Mouse (Mus musculus): ENCODE results near the gene Kcnn1. TPM values are rescaled to one million over a fixed set of nuclear protein-coding genes. Genes with fewer than 3 reads are reported as not detected.

The Kcnn1 gene
- polyA plus RNA-seq, 1 experiment = 6.4 TPM

DNA sequence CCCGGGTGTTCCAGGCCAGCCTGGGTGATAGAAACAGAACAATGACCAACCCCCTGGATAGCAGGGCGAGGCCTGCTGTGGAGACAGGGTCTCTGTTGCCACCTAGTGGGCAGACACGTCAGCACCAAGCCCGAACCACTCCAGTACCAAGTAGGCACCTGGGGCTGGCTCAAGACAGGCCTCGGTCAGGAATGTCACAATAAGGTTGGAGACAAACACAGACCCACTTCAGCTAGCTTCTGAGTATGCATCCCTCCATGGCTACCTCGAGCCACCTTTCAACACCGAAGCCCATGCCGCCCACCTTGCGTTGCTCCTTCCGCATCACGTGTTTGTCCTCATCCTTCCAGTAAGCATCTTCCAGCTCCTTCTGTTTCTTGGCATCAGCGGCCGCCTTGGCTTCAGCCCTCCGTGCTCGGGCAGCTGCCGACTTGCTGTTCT lies 6.6 kb upstream of the Kcnn1 start:
- TF ChIP-seq POLR2A (IDR thresholded peaks at IDR 0.05; ENCODE audit: control insufficient read depth, extremely low read depth, insufficient read depth, low read length, poor library complexity) (no peak), CTCF (IDR thresholded peaks at IDR 0.05; ENCODE audit: borderline replicate concordance, control insufficient read depth, extremely low read depth, insufficient read depth, low read length, poor library complexity) (peak; percentile 87)
- Histone ChIP-seq H3K4me3 (ENCODE audit: control insufficient read depth, insufficient read depth, low read length) (no peak overlapping the region), H3K36me3 (ENCODE audit: control insufficient read depth, insufficient read depth, low read length) (no peaks in the 10 kb centered on the region), H3K4me1 (replicated peaks; ENCODE audit: control insufficient read depth, insufficient read depth, low read length) (peaks cover 32% of the 10 kb centered on the region), H3K27ac (ENCODE audit: control insufficient read depth, insufficient read depth, low read length) (no peak overlapping the region), H3K27me3 (ENCODE audit: control insufficient read depth, insufficient read depth, low read length) (peaks cover 4% of the 10 kb centered on the region; the same call in 1 of the 2 replicates)
- peak; percentile 75 for DNase-seq
- WGBS = 61% methylated on average over 16 of the region's 16 CpGs

DNA sequence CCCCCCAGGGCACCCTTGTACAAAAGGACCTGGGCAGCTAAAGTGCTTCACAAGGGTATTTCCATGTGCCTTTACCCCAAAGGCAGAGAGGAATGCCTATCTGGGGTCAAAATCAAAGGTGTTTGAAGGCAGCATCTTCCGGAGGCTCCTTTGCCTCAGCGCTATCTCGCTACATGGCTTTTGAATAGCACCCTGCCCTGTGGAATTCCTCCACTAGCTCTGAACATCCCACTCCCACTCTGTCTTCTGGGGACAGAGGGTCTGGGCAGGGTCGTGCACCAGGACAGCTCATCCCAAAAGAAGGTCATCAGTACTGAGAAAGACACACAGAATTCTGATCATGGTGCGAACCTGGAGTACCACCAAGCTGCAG lies 6.1 kb upstream of the Kcnn1 start:
- 46% methylated on average over 5 of the region's 5 CpGs for WGBS
- no peaks in the 10 kb centered on the region for H3K36me3 ChIP-seq (ENCODE audit: control insufficient read depth, insufficient read depth, low read length)
- TF ChIP-seq POLR2A (IDR thresholded peaks at IDR 0.05; ENCODE audit: control insufficient read depth, extremely low read depth, insufficient read depth, low read length, poor library complexity) (no peak), CTCF (IDR thresholded peaks at IDR 0.05; ENCODE audit: borderline replicate concordance, control insufficient read depth, extremely low read depth, insufficient read depth, low read length, poor library complexity) (no peak)
- peaks cover 36% of the 10 kb centered on the region for H3K4me1 ChIP-seq (replicated peaks; ENCODE audit: control insufficient read depth, insufficient read depth, low read length)
- H3K27ac ChIP-seq (ENCODE audit: control insufficient read depth, insufficient read depth, low read length) = no peak overlapping the region
- H3K27me3 ChIP-seq (ENCODE audit: control insufficient read depth, insufficient read depth, low read length) = peaks cover 8% of the 10 kb centered on the region
- no peak overlapping the region for H3K4me3 ChIP-seq (ENCODE audit: control insufficient read depth, insufficient read depth, low read length)
- DNase-seq = no peak

DNA sequence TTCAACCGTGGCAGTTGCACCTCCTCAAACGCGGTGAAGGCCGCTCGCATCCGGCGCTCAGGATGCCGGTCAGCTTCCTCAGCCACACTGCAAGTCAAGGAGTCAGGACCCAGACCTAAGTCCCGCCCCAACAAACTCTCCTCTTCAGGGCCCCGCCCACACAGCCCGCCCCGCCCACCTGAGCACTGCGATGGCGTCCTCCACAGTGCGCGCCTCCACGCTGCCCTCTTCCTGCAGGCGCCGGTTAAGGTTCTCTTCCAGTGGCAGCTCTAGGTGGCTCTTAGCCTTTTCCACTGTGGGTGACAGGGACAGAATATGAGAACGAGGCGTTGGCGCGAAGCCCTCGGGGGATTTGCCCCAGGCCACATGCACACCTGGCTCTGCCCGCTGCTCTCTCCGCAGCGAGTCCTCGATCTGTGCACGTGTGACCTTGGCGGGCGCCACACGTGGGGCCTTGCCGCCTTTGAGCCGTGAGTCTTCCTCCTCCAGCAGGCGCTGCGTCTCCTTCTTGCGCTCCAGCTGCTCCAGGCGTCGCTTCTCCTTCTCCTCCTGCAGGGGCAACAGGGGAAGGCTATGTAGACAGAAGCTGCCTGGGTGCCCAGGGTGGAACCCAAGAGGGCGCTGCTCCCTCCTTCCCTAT lies 5.6 kb upstream of the Kcnn1 start:
- WGBS = 24% methylated on average over 40 of the region's 40 CpGs
- H3K4me1 ChIP-seq (replicated peaks; ENCODE audit: control insufficient read depth, insufficient read depth, low read length) = peaks cover 41% of the 10 kb centered on the region
- H3K4me3 ChIP-seq (ENCODE audit: control insufficient read depth, insufficient read depth, low read length) = no peak overlapping the region
- peak; percentile 73 for DNase-seq
- TF ChIP-seq CTCF (IDR thresholded peaks at IDR 0.05; ENCODE audit: borderline replicate concordance, control insufficient read depth, extremely low read depth, insufficient read depth, low read length, poor library complexity) (no peak), POLR2A (IDR thresholded peaks at IDR 0.05; ENCODE audit: control insufficient read depth, extremely low read depth, insufficient read depth, low read length, poor library complexity) (no peak)
- no peak overlapping the region for H3K27ac ChIP-seq (ENCODE audit: control insufficient read depth, insufficient read depth, low read length)
- H3K36me3 ChIP-seq (ENCODE audit: control insufficient read depth, insufficient read depth, low read length) = no peaks in the 10 kb centered on the region
- H3K27me3 ChIP-seq (ENCODE audit: control insufficient read depth, insufficient read depth, low read length) = peaks cover 12% of the 10 kb centered on the region

DNA sequence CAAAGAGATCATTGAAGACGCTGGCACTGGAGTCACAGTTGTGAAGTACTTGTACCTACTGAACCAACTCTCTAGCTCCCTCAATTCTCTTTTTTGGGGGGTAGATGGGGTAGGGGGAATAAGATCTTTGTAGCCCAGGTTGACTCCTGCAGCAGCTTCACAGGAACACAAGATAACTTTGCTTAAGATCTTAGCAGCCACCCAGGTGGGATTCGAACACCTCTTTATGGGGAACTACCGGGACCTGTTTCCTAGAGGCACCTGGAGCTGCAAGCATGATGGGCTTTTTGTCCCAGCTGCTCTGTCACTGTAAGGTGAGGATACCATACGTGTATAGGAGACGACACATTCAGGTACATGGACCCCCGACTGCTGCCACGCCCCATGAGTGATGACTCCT lies 3.5 kb upstream of the Kcnn1 start:
- no peak for DNase-seq
- WGBS = 89% methylated on average over 7 of the region's 7 CpGs
- no peak for TF ChIP-seq CTCF (IDR thresholded peaks at IDR 0.05; ENCODE audit: borderline replicate concordance, control insufficient read depth, extremely low read depth, insufficient read depth, low read length, poor library complexity)
- no peak for TF ChIP-seq POLR2A (IDR thresholded peaks at IDR 0.05; ENCODE audit: control insufficient read depth, extremely low read depth, insufficient read depth, low read length, poor library complexity)
- no peaks in the 10 kb centered on the region for H3K36me3 ChIP-seq (ENCODE audit: control insufficient read depth, insufficient read depth, low read length)
- no peak overlapping the region for H3K4me3 ChIP-seq (ENCODE audit: control insufficient read depth, insufficient read depth, low read length)
- peaks cover 26% of the 10 kb centered on the region for H3K27me3 ChIP-seq (ENCODE audit: control insufficient read depth, insufficient read depth, low read length)
- no peak overlapping the region for H3K27ac ChIP-seq (ENCODE audit: control insufficient read depth, insufficient read depth, low read length)
- peaks cover 44% of the 10 kb centered on the region for H3K4me1 ChIP-seq (replicated peaks; ENCODE audit: control insufficient read depth, insufficient read depth, low read length)

DNA sequence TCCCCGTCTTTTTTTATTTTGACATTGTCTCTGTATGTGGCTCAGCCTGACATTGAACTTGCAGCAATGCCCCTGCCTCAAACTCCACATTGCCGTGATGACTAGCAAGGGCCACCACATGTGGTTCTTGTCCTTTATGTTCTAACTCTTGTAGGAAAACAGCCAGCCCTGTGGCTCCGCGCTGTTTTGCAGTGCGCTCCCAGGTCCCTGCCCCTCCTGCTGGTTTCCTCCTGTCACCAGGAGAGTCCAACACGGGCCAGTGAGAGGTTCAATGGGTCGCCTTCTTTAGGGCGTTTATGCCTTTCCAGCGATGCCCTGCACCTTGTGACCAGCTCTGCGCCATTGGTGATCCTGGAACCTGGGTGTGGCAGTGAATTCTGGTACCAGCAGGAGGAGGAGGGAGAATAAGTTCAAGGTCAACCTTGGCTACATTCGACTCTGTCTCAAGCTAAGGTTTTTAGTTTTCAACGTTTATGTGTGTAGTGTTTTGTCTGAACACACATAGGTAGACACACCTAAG lies 3.0 kb upstream of the Kcnn1 start:
- Histone ChIP-seq H3K4me3 (ENCODE audit: control insufficient read depth, insufficient read depth, low read length) (peak overlapping the region; percentile 14), H3K27ac (ENCODE audit: control insufficient read depth, insufficient read depth, low read length) (no peak overlapping the region), H3K27me3 (ENCODE audit: control insufficient read depth, insufficient read depth, low read length) (peaks cover 26% of the 10 kb centered on the region), H3K4me1 (replicated peaks; ENCODE audit: control insufficient read depth, insufficient read depth, low read length) (peaks cover 44% of the 10 kb centered on the region), H3K36me3 (ENCODE audit: control insufficient read depth, insufficient read depth, low read length) (no peaks in the 10 kb centered on the region)
- no peak for TF ChIP-seq CTCF (IDR thresholded peaks at IDR 0.05; ENCODE audit: borderline replicate concordance, control insufficient read depth, extremely low read depth, insufficient read depth, low read length, poor library complexity)
- TF ChIP-seq POLR2A (IDR thresholded peaks at IDR 0.05; ENCODE audit: control insufficient read depth, extremely low read depth, insufficient read depth, low read length, poor library complexity) = no peak
- no peak for DNase-seq
- WGBS = 15% methylated on average over 12 of the region's 12 CpGs

DNA sequence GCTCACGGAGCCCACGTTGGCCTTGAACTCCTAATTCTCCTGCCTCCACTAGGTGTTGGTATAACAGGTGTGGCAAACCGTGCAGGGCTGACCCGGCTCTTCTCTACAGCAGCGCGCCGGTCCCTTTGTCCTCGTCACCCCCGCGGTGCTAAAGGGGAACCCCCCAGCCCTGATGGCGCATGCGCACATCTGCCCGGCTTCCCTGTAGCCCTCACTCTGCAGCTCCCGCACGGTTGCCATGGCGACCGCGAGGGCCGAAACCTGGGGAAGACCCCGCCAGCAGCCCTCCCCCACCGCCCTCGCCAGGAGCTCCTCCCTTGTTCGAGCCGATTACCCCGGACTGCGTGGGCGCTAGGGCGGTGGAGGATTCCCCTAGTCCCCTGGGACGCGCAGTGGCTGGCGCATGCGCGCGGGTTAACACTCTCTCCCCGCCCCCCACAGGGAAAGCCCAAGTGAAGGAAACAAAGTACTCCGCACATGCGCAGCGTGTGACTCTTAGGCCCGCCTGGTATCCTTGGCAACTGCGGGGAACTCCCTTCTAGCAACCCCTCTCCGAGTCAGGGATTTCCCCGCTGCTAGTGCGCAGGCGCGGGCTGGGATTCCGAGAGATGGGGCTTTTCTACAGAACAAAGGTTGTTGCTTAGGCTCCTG lies 2.4 kb upstream of the Kcnn1 start:
- peaks cover 26% of the 10 kb centered on the region for H3K27me3 ChIP-seq (ENCODE audit: control insufficient read depth, insufficient read depth, low read length)
- DNase-seq = peak; percentile 100
- TF ChIP-seq POLR2A (IDR thresholded peaks at IDR 0.05; ENCODE audit: control insufficient read depth, extremely low read depth, insufficient read depth, low read length, poor library complexity) (peak; percentile 30; the same call in 1 of the 2 replicates), CTCF (IDR thresholded peaks at IDR 0.05; ENCODE audit: borderline replicate concordance, control insufficient read depth, extremely low read depth, insufficient read depth, low read length, poor library complexity) (no peak)
- under 1% methylated on average over 46 of the region's 46 CpGs for WGBS
- H3K36me3 ChIP-seq (ENCODE audit: control insufficient read depth, insufficient read depth, low read length) = no peaks in the 10 kb centered on the region
- peak overlapping the region; percentile 59 for H3K4me3 ChIP-seq (ENCODE audit: control insufficient read depth, insufficient read depth, low read length)
- H3K27ac ChIP-seq (ENCODE audit: control insufficient read depth, insufficient read depth, low read length) = no peak overlapping the region
- H3K4me1 ChIP-seq (replicated peaks; ENCODE audit: control insufficient read depth, insufficient read depth, low read length) = peaks cover 44% of the 10 kb centered on the region

All from thymus, adult 2 months (tissue).